Mouse (Mus musculus): ENCODE results near the gene Syt17. TPM values are rescaled to one million over a fixed set of nuclear protein-coding genes. Genes with fewer than 3 reads are reported as not detected.
A peak's percentile ranks its signal among the peaks of the same experiment; 100 is the strongest.

Syt17 gene
- total RNA-seq, 1 experiment = 0.67 TPM

DNA sequence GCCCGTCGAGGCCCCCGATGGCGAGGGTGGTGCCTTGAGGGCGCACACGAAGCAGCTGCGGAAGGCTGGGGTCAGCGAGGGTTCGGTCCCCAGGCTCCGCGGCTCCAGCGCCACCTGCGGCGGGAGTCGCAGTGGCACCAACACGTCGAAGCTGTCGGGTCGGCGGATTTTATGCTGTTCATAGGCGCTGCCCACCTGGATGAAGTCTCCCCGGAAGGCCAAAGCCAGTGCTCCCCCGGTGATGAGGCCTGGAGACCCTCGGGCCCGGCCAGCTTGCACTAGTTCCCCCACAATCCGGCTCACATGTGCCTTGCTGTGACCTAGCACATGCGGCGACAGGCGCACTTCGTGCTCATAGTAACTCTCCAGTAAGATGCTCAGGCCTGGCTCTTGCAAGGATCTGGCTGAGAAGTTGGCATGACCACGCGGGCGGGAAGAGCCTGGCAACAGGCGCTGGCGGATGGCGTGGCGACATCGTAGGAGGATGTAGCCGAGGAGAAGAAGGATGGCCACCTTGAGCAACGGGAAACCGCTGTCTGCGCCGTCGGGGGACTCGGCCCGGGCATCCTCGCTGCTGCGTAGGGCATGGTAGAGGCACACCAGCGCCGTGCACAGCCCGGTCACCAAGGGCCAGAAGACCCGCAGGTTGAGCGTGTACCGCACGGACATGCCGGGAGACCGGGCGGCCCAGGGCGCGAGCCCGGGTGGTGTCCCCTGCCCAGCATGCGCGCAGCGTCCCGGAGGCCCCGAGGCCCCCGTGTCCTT is 42.8 kb upstream of the Syt17 start:
- H3K9ac ChIP-seq (ENCODE audit: insufficient read depth, low read depth, low read length, poor library complexity, severe bottlenecking) = peak overlapping the region; percentile 63; the same call in 1 of the 2 replicates
- TF ChIP-seq ZC3H11A (IDR thresholded peaks at IDR 0.05; ENCODE audit: borderline replicate concordance, low read depth, low read length) = no peak
- TF ChIP-seq HCFC1 (IDR thresholded peaks at IDR 0.05; ENCODE audit: borderline replicate concordance, insufficient read depth, low read length) = no peak
- no peak for TF ChIP-seq CHD2 (IDR thresholded peaks at IDR 0.05; ENCODE audit: low read depth, low read length)
- TF ChIP-seq ZNF384 (IDR thresholded peaks at IDR 0.05; ENCODE audit: low read depth, low read length) = no peak
- no peak for TF ChIP-seq MAFK (IDR thresholded peaks at IDR 0.05; ENCODE audit: insufficient read depth, low read depth, low read length)
- DNase-seq (ENCODE audit: low read depth, low spot score) = peak; percentile 30
- no peaks in the 10 kb centered on the region for H3K36me3 ChIP-seq (ENCODE audit: control insufficient read depth, insufficient read depth, low read length, poor library complexity, severe bottlenecking)
- H3K4me3 ChIP-seq (ENCODE audit: insufficient read depth in 1 of 2, low read depth in 1 of 2, low read length in 2 of 2, poor library complexity in 1 of 2, severe bottlenecking in 1 of 2) = peak overlapping the region; percentile 63 to 69
- no peaks in the 10 kb centered on the region for H3K9me3 ChIP-seq (ENCODE audit: control insufficient read depth, insufficient read depth, low read depth, low read length)
- no peak overlapping the region for H3K27ac ChIP-seq (ENCODE audit: insufficient read depth, low read depth, low read length, poor library complexity, severe bottlenecking)
- H3K4me1 ChIP-seq (ENCODE audit: control insufficient read depth in 2 of 2, insufficient read depth in 2 of 2, low read length in 2 of 2, poor library complexity in 1 of 2) = peaks cover 0 to 7% of the 10 kb centered on the region in 2 experiments; a peak in 2 of 4 replicates
- in situ Hi-C loops (cut with MboI; ENCODE audit: low sequenced_read_pairs in 2 of 2, unreplicated experiment in 2 of 2) = no loop called here

DNA sequence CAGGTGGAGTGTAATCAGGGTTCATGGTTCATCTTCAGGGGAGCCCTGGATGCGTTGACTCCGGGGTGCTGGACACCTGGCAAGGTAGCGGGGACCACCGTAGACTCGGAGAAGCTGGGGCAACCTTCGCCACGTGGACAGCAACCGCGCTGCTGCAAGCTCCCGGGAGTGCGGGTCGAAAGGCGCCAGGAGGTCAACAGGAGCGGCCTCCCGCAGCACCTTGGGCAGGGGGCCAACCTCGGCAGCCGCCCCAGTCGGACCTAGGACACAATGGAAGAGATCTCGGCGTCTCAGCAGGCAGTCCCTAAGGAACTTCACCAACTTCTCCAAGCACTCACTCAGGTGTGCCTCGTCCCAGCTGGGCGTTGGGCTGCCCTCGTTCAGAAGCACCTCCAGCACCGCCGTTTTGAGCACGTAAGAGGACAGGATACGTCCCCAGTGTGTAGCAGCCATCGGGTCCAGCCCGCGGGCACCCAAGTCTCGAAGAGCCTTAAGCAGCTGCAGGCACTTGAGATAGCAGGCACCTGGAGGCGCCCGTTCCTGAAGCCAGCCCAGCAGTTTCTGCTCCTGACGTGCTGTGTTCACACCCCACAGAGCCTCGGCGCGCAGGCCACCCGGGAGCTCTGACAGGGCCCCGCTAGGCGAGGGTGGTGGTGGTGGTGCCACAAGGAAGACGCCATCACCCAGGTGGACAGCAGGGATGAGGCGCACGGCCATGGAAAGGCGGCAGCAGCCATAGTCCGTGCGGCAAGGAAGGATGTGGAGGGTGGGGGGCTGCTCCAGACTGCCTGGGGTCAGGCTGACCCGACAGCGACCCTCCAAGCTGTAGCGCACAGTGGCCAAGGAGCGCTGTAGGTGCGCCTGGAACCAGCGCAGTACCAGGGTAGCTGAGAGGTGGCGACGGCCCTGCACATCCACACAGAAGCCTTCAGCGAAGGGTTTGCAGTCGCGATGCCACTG is 42.0 kb upstream of the Syt17 start:
- peak; percentile 16 for DNase-seq (ENCODE audit: low read depth, low spot score)

DNA sequence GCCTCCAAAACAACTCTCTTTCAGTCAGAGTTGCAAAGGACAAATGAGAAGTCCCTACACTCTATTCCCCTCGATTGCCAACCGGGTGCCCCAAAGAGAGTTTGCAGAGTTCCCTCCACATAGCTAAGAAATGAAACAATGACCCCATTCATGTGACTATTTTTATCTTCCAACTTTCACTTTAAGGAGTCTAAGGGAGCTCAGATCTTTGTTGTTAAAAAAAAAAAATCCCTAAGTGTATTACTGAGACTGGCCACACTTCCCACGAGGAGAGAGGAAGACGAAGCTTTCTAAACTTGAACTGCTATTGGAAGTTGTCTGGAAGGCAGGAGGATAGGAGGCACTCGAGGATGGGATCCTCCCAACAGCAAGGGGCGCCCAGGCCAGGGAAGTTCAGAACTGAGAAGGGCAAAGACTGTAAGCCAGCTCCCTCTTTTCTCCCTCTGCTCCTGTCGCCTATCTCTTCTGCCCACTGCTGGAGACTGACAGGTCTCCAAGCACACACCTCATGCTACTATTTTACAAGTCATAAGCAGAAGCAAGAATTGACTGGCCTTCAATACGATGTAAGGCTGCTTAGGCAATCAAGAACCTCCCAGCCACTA is 40.1 kb upstream of the Syt17 start:
- Histone ChIP-seq H3K4me3 (ENCODE audit: insufficient read depth in 1 of 2, low read depth in 1 of 2, low read length in 2 of 2, poor library complexity in 1 of 2, severe bottlenecking in 1 of 2) (no peak overlapping the region), H3K36me3 (ENCODE audit: control insufficient read depth, insufficient read depth, low read length, poor library complexity, severe bottlenecking) (no peaks in the 10 kb centered on the region), H3K4me1 (ENCODE audit: control insufficient read depth in 2 of 2, insufficient read depth in 2 of 2, low read length in 2 of 2, poor library complexity in 1 of 2) (peaks cover 0 to 7% of the 10 kb centered on the region in 2 experiments; a peak in 2 of 4 replicates), H3K9ac (ENCODE audit: insufficient read depth, low read depth, low read length, poor library complexity, severe bottlenecking) (no peak overlapping the region), H3K27ac (ENCODE audit: insufficient read depth, low read depth, low read length, poor library complexity, severe bottlenecking) (no peak overlapping the region), H3K9me3 (ENCODE audit: control insufficient read depth, insufficient read depth, low read depth, low read length) (no peaks in the 10 kb centered on the region)
- TF ChIP-seq HCFC1 (IDR thresholded peaks at IDR 0.05; ENCODE audit: borderline replicate concordance, insufficient read depth, low read length) (no peak), ZNF384 (IDR thresholded peaks at IDR 0.05; ENCODE audit: low read depth, low read length) (no peak)
- in situ Hi-C loops (cut with MboI; ENCODE audit: low sequenced_read_pairs in 2 of 2, unreplicated experiment in 2 of 2) = no loop called here
- no peak for DNase-seq (ENCODE audit: low read depth, low spot score)

More for the DNA sequence above, 42.0 kb upstream of the Syt17 start:
- TF ChIP-seq ZC3H11A (IDR thresholded peaks at IDR 0.05; ENCODE audit: borderline replicate concordance, low read depth, low read length) (no peak), HCFC1 (IDR thresholded peaks at IDR 0.05; ENCODE audit: borderline replicate concordance, insufficient read depth, low read length) (no peak), MAFK (IDR thresholded peaks at IDR 0.05; ENCODE audit: insufficient read depth, low read depth, low read length) (no peak), ZNF384 (IDR thresholded peaks at IDR 0.05; ENCODE audit: low read depth, low read length) (no peak), CHD2 (IDR thresholded peaks at IDR 0.05; ENCODE audit: low read depth, low read length) (no peak)
- H3K36me3 ChIP-seq (ENCODE audit: control insufficient read depth, insufficient read depth, low read length, poor library complexity, severe bottlenecking) = no peaks in the 10 kb centered on the region
- in situ Hi-C loops (cut with MboI; ENCODE audit: low sequenced_read_pairs in 2 of 2, unreplicated experiment in 2 of 2) = no loop called here
- H3K4me1 ChIP-seq (ENCODE audit: control insufficient read depth in 2 of 2, insufficient read depth in 2 of 2, low read length in 2 of 2, poor library complexity in 1 of 2) = peaks cover 0 to 7% of the 10 kb centered on the region in 2 experiments; a peak in 2 of 4 replicates
- H3K4me3 ChIP-seq (ENCODE audit: insufficient read depth in 1 of 2, low read depth in 1 of 2, low read length in 2 of 2, poor library complexity in 1 of 2, severe bottlenecking in 1 of 2) = peak overlapping the region; percentile 63 to 69; a peak in 3 of 4 replicates
- H3K9me3 ChIP-seq (ENCODE audit: control insufficient read depth, insufficient read depth, low read depth, low read length) = no peaks in the 10 kb centered on the region
- no peak overlapping the region for H3K27ac ChIP-seq (ENCODE audit: insufficient read depth, low read depth, low read length, poor library complexity, severe bottlenecking)
- H3K9ac ChIP-seq (ENCODE audit: insufficient read depth, low read depth, low read length, poor library complexity, severe bottlenecking) = no peak overlapping the region

DNA sequence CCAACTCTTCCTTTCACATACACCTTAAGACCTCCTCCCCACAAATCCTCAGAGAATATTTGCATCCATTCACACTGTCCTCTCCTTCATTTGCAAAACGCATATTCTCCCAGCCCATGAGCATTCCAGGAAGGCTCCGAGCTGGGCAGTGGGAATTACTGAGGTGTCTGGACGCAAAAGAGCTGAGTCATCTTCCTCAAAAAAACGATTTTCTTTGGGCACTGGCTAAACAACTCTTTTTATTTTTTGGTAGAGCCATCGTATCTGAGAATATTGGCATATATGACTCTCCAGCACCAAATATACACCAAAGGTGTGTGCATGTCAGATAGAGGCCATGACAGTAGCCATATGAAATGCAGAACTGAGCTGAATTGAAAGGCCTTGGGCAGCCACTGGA is 38.9 kb upstream of the Syt17 start:
- Histone ChIP-seq H3K4me3 (ENCODE audit: insufficient read depth in 1 of 2, low read depth in 1 of 2, low read length in 2 of 2, poor library complexity in 1 of 2, severe bottlenecking in 1 of 2) (no peak overlapping the region), H3K36me3 (ENCODE audit: control insufficient read depth, insufficient read depth, low read length, poor library complexity, severe bottlenecking) (no peaks in the 10 kb centered on the region), H3K9ac (ENCODE audit: insufficient read depth, low read depth, low read length, poor library complexity, severe bottlenecking) (no peak overlapping the region), H3K27ac (ENCODE audit: insufficient read depth, low read depth, low read length, poor library complexity, severe bottlenecking) (no peak overlapping the region), H3K4me1 (ENCODE audit: control insufficient read depth in 2 of 2, insufficient read depth in 2 of 2, low read length in 2 of 2, poor library complexity in 1 of 2) (peaks cover 0 to 7% of the 10 kb centered on the region in 2 experiments; a peak in 2 of 4 replicates), H3K9me3 (ENCODE audit: control insufficient read depth, insufficient read depth, low read depth, low read length) (no peaks in the 10 kb centered on the region)
- in situ Hi-C loops (cut with MboI; ENCODE audit: low sequenced_read_pairs in 2 of 2, unreplicated experiment in 2 of 2) = no loop called here
- TF ChIP-seq ZNF384 (IDR thresholded peaks at IDR 0.05; ENCODE audit: low read depth, low read length) = no peak
- TF ChIP-seq MAFK (IDR thresholded peaks at IDR 0.05; ENCODE audit: insufficient read depth, low read depth, low read length) = peak; percentile 75
- DNase-seq (ENCODE audit: low read depth, low spot score) = no peak
